Comparison of ENCODE assay signal across 7 mouse cellular contexts in the genomic region with DNA sequence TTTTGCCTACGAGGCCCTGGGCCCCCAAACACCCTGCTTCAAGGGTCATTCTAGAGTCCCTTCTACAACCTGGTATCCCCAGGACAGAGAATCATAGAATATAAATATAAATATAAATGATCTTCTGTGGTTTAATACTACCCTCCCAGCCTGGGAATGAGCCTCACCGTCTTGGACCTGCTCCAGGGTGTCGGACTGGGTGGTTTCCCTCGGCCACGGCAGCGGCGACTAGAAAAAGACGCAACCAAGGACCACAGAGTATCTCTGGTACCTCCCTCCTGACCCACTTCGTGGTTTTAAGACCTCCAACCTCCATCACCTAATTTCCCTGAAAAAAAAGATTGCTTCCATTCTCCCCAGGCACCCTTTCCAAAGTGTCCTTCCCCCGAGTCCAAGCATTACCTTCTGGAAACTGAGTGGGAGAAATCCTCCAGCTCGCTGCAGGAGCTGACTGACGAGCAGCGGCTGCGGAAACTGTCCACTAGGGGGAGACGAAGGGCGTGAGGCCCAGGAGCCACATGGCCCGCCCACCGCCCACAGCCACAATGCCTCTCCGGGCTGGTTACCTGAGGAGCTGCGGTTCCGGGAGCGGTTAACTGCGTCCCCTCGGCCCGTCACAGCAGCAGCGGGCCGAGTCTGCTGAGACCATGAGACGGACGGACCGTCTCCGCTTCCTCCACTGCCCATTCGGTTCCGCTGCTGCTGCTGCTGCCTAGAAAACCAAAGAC. TPM values are rescaled to one million over a fixed set of nuclear protein-coding genes. Genes with fewer than 3 reads are reported as not detected.
DNase-seq lines count a peak whose midpoint lies in the region; ATAC-seq and TF ChIP-seq lines count a peak whose summit lies in the region.

No protein-coding gene starts in this region.

- H3K9ac ChIP-seq in embryonic facial prominence, embryonic 12.5 days, result peak overlapping the region; percentile 42; the same call in 1 of the 2 replicates
- H3K9ac ChIP-seq in limb, embryonic 12.5 days (replicated peaks), result peak overlapping the region; percentile 55
- H3K9ac ChIP-seq in midbrain, embryonic 15.5 days, result peak overlapping the region; percentile 47

- DNase-seq in adrenal gland, postnatal 36 days, result peak; percentile 89 to 92
- DNase-seq in heart, adult 18-20 months, result peak; percentile 85 to 89
- peak; percentile 90 for DNase-seq in kidney, adult 2 months
- DNase-seq in spleen, adult 2 months (ENCODE audit: low read depth in 1 of 2, low spot score in 2 of 2), result peak; percentile 41 to 81

- peak overlapping the region; percentile 42 for H3K4me3 ChIP-seq in embryonic facial prominence, embryonic 12.5 days
- peak overlapping the region; percentile 48 for H3K4me3 ChIP-seq in kidney, adult 2 months (ENCODE audit: insufficient read depth, low read depth, low read length)
- H3K4me3 ChIP-seq in limb, embryonic 12.5 days (replicated peaks), result peak overlapping the region; percentile 43
- peak overlapping the region; percentile 45 for H3K4me3 ChIP-seq in midbrain, embryonic 15.5 days
- H3K4me3 ChIP-seq in spleen, adult 2 months (ENCODE audit: extremely low read depth, insufficient read depth, insufficient read length), result peak overlapping the region; percentile 45; the same call in 1 of the 2 replicates

- no peak for TF ChIP-seq POLR2A in kidney, adult 2 months (IDR thresholded peaks at IDR 0.05; ENCODE audit: low read depth, low read length)
- no peak for TF ChIP-seq POLR2A in spleen, adult 2 months (IDR thresholded peaks at IDR 0.05; ENCODE audit: low read depth, low read length)

- peak; percentile 78 for TF ChIP-seq CTCF in kidney, adult 2 months (conservative IDR thresholded peaks at IDR 0.05; ENCODE audit: insufficient read depth, insufficient read length, low read depth, low read length)
- peak; percentile 90 for TF ChIP-seq CTCF in spleen, adult 2 months (IDR thresholded peaks at IDR 0.05; ENCODE audit: extremely low read depth, insufficient read depth, insufficient read length, insufficient replicate concordance)

- peak; percentile 25; the same call in 1 of the 2 replicates for ATAC-seq in embryonic facial prominence, embryonic 12.5 days (ENCODE audit: insufficient number of reproducible peaks, insufficient read depth, low FRiP score, low TSS enrichment)
- ATAC-seq in limb, embryonic 12.5 days (ENCODE audit: insufficient number of reproducible peaks, insufficient read depth, low FRiP score, low TSS enrichment, low read depth), result 0 out of 2 replicates have a peak, but pooled peaks have one; percentile 13
- ATAC-seq in midbrain, embryonic 15.5 days (replicated peaks), result peak; percentile 62

- H3K27ac ChIP-seq in embryonic facial prominence, embryonic 12.5 days, result no peak overlapping the region
- no peak overlapping the region; the same call in 1 of the 2 replicates for H3K27ac ChIP-seq in kidney, adult 2 months (ENCODE audit: insufficient read depth, low read depth, low read length)
- H3K27ac ChIP-seq in limb, embryonic 12.5 days, result no peak overlapping the region
- peak overlapping the region; percentile 60 for H3K27ac ChIP-seq in midbrain, embryonic 15.5 days
- no peak overlapping the region for H3K27ac ChIP-seq in spleen, adult 2 months (ENCODE audit: insufficient read depth, low read length)

- 20% methylated on average over 33 of the region's 33 CpGs for WGBS in embryonic facial prominence, embryonic 12.5 days
- WGBS in kidney, adult 2 months, result 20% methylated on average over 33 of the region's 33 CpGs
- WGBS in limb, embryonic 12.5 days, result 21% methylated on average over 33 of the region's 33 CpGs
- 18% methylated on average over 33 of the region's 33 CpGs for WGBS in midbrain, embryonic 15.5 days
- WGBS in spleen, adult 2 months, result 18% methylated on average over 33 of the region's 33 CpGs

- H3K4me2 ChIP-seq in embryonic facial prominence, embryonic 12.5 days (replicated peaks), result peak overlapping the region; percentile 88
- H3K4me2 ChIP-seq in limb, embryonic 12.5 days, result peak overlapping the region; percentile 87
- H3K4me2 ChIP-seq in midbrain, embryonic 15.5 days, result peak overlapping the region; percentile 81

- 0 out of 2 replicates have a peak, but pooled peaks cover 6% of the 10 kb centered on the region for H3K36me3 ChIP-seq in embryonic facial prominence, embryonic 12.5 days
- no peaks in the 10 kb centered on the region for H3K36me3 ChIP-seq in kidney, adult 2 months (ENCODE audit: control insufficient read depth, insufficient read depth, low read length)
- H3K36me3 ChIP-seq in limb, embryonic 12.5 days, result peaks cover under 1% of the 10 kb centered on the region; the same call in 1 of the 2 replicates
- no peaks in the 10 kb centered on the region for H3K36me3 ChIP-seq in midbrain, embryonic 15.5 days (replicated peaks)
- peaks cover 8% of the 10 kb centered on the region for H3K36me3 ChIP-seq in spleen, adult 2 months (ENCODE audit: control insufficient read depth, insufficient read depth, low read length)

- peaks cover 13% of the 10 kb centered on the region for H3K27me3 ChIP-seq in embryonic facial prominence, embryonic 12.5 days
- H3K27me3 ChIP-seq in kidney, adult 2 months (replicated peaks; ENCODE audit: control insufficient read depth, insufficient read depth, low read length), result no peaks in the 10 kb centered on the region
- H3K27me3 ChIP-seq in limb, embryonic 12.5 days, result peaks cover 25% of the 10 kb centered on the region
- no peaks in the 10 kb centered on the region for H3K27me3 ChIP-seq in midbrain, embryonic 15.5 days (replicated peaks)
- H3K27me3 ChIP-seq in spleen, adult 2 months (ENCODE audit: control insufficient read depth, insufficient read depth, low read length), result peaks cover 2% of the 10 kb centered on the region

- H3K9me3 ChIP-seq in embryonic facial prominence, embryonic 12.5 days, result no peaks in the 10 kb centered on the region
- H3K9me3 ChIP-seq in limb, embryonic 12.5 days, result no peaks in the 10 kb centered on the region
- H3K9me3 ChIP-seq in midbrain, embryonic 15.5 days, result no peaks in the 10 kb centered on the region

- H3K4me1 ChIP-seq in embryonic facial prominence, embryonic 12.5 days, result peaks cover 16% of the 10 kb centered on the region
- no peaks in the 10 kb centered on the region for H3K4me1 ChIP-seq in kidney, adult 2 months (ENCODE audit: control insufficient read depth, insufficient read depth, low read length)
- H3K4me1 ChIP-seq in limb, embryonic 12.5 days (replicated peaks), result peaks cover 21% of the 10 kb centered on the region
- H3K4me1 ChIP-seq in midbrain, embryonic 15.5 days, result peaks cover 25% of the 10 kb centered on the region
- H3K4me1 ChIP-seq in spleen, adult 2 months (ENCODE audit: control insufficient read depth, insufficient read depth, insufficient read length), result peaks cover 12% of the 10 kb centered on the region

RNA-seq across cellular contexts. Expression of a gene that starts 18.2 kb away (rescaled TPM):
- total RNA-seq in adrenal gland, postnatal 36 days (2021), result 10 to 100 TPM; 11.5 to 12.1 TPM
- 39.7 and 41.0 TPM in 2 replicates for polyA plus RNA-seq in embryonic facial prominence, embryonic 12.5 days (2016; fragmentation: Nextera tagmentation; extraction: Ambion mirVana)
- 10 to 100 TPM in 1 of 2 experiments, 1 to 10 TPM in 1; 8.8 to 10.2 TPM for total RNA-seq in heart, adult 18-20 months (2021)
- 19.8 and 21.3 TPM in 2 replicates for polyA plus RNA-seq in kidney, adult 2 months (2012; rRNA removed)
- 39.9 and 45.3 TPM in 2 replicates for polyA plus RNA-seq in limb, embryonic 12.5 days (2016; fragmentation: Nextera tagmentation; extraction: Ambion mirVana)
- polyA plus RNA-seq in midbrain, embryonic 15.5 days (2015; fragmentation: Nextera tagmentation; extraction: Ambion mirVana), result 24.6 and 25.8 TPM in 2 replicates
- 13.0 and 25.5 TPM in 2 replicates for polyA plus RNA-seq in spleen, adult 2 months (2012; rRNA removed)

RNA-seq across cellular contexts. Expression of a gene that starts 20.9 kb away (rescaled TPM):
- total RNA-seq in adrenal gland, postnatal 36 days (2021), result 1 to 10 TPM in 1 of 2 experiments, under 1 TPM in 1; 0.56 to 1.3 TPM
- polyA plus RNA-seq in embryonic facial prominence, embryonic 12.5 days (2016; fragmentation: Nextera tagmentation; extraction: Ambion mirVana), result 1.1 and 2.0 TPM in 2 replicates
- total RNA-seq in heart, adult 18-20 months (2021), result 1 to 10 TPM; 1.6 to 5.5 TPM
- polyA plus RNA-seq in kidney, adult 2 months (2012; rRNA removed), result 2.3 and 5.9 TPM in 2 replicates
- 0.44 and 0.60 TPM in 2 replicates for polyA plus RNA-seq in limb, embryonic 12.5 days (2016; fragmentation: Nextera tagmentation; extraction: Ambion mirVana)
- polyA plus RNA-seq in midbrain, embryonic 15.5 days (2015; fragmentation: Nextera tagmentation; extraction: Ambion mirVana), result 27.0 and 27.3 TPM in 2 replicates
- polyA plus RNA-seq in spleen, adult 2 months (2012; rRNA removed), result 93.4 and 164 TPM in 2 replicates

RNA-seq across cellular contexts. Expression of a gene that starts 33.7 kb away (rescaled TPM):
- total RNA-seq in adrenal gland, postnatal 36 days (2021), result 1 to 10 TPM; 3.7 to 5.4 TPM
- polyA plus RNA-seq in embryonic facial prominence, embryonic 12.5 days (2016; fragmentation: Nextera tagmentation; extraction: Ambion mirVana), result 1.1 TPM in 2 replicates
- total RNA-seq in heart, adult 18-20 months (2021), result 1 to 10 TPM; 4.4 to 4.9 TPM
- 0.80 and 1.1 TPM in 2 replicates for polyA plus RNA-seq in kidney, adult 2 months (2012; rRNA removed)
- polyA plus RNA-seq in limb, embryonic 12.5 days (2016; fragmentation: Nextera tagmentation; extraction: Ambion mirVana), result 0.31 and 0.33 TPM in 2 replicates
- 15.2 and 15.9 TPM in 2 replicates for polyA plus RNA-seq in midbrain, embryonic 15.5 days (2015; fragmentation: Nextera tagmentation; extraction: Ambion mirVana)
- 0.68 and 0.90 TPM in 2 replicates for polyA plus RNA-seq in spleen, adult 2 months (2012; rRNA removed)

RNA-seq across cellular contexts. Expression of a gene that starts 52.3 kb away (rescaled TPM):
- 1 to 10 TPM; 5.4 to 7.2 TPM for total RNA-seq in adrenal gland, postnatal 36 days (2021)
- 0.12 and 0.28 TPM in 2 replicates for polyA plus RNA-seq in embryonic facial prominence, embryonic 12.5 days (2016; fragmentation: Nextera tagmentation; extraction: Ambion mirVana)
- total RNA-seq in heart, adult 18-20 months (2021), result 1 to 10 TPM; 6.1 to 7.2 TPM
- 4.8 and 5.6 TPM in 2 replicates for polyA plus RNA-seq in kidney, adult 2 months (2012; rRNA removed)
- polyA plus RNA-seq in limb, embryonic 12.5 days (2016; fragmentation: Nextera tagmentation; extraction: Ambion mirVana), result not detected in 2 replicates
- polyA plus RNA-seq in midbrain, embryonic 15.5 days (2015; fragmentation: Nextera tagmentation; extraction: Ambion mirVana), result 0.73 and 0.85 TPM in 2 replicates
- 2.4 and 2.9 TPM in 2 replicates for polyA plus RNA-seq in spleen, adult 2 months (2012; rRNA removed)
